Mouse (Mus musculus): Measurements from ENCODE around the gene Clec2i. TPM values are rescaled to one million over a fixed set of nuclear protein-coding genes. Genes with fewer than 3 reads are reported as not detected.
A peak's percentile ranks its signal among the peaks of the same experiment; 100 is the strongest.

Gene Clec2i
- total and polyA plus RNA-seq, 2 experiments from 2014 or later = not detected

GRCm38 (mm10) chr6:128841327-128842089 is 45.9 kb upstream of the Clec2i start:
- Histone ChIP-seq H3K36me3 (ENCODE audit: insufficient read depth, low read length) (no peaks in the 10 kb centered on the region), H3K4me2 (ENCODE audit: low read depth, low read length, poor library complexity, severe bottlenecking) (peak overlapping the region; percentile 55), H3K27ac (ENCODE audit: low read depth, low read length) (no peak overlapping the region), H3K4me1 (ENCODE audit: insufficient read depth, low read length) (no peaks in the 10 kb centered on the region), H3K4me3 (ENCODE audit: low read depth, low read length) (peak overlapping the region; percentile 69), H3K27me3 (ENCODE audit: insufficient read depth, low read length) (no peaks in the 10 kb centered on the region), H3K9ac (replicated peaks; ENCODE audit: low read length, poor library complexity, severe bottlenecking) (peak overlapping the region; percentile 76; the same call in 1 of the 2 replicates), H3K9me3 (ENCODE audit: low read length) (no peaks in the 10 kb centered on the region)
- DNase-seq (ENCODE audit: low spot score) = no peak
- ATAC-seq (ENCODE audit: low FRiP score) = no peak
- TF ChIP-seq CTCF (IDR thresholded peaks at IDR 0.05) = no peak
- WGBS = 41% methylated on average over 4 of the region's 4 CpGs

DNA sequence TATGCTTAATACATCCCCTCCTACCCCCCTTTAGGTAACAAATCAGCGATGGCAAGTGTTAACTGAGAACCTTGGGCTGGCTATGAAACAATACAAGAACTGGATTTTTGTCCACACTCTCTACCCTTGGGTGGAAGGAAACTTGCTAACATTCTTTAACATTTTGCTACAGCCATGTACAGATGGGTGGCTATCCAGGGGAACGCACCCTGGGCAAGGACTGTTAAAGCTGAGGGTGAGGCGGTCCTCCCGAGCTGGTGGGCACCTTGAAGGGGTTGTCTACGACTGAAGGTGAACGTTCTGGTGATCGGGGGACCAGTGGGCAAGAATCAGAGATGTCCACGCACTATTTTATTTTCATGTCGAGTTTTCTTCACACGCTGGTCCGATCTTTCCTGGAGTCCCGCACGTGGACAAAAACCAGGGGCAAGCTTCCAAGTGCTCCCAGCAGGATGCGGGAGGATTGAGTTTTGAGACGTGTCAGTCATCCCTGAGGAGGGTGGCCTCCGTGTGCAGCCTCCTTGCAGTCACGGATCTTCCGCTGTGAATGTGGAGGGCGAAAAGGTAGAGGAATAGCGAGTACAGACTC is 44.9 kb upstream of the Clec2i start:
- Histone ChIP-seq H3K4me2 (ENCODE audit: low read depth, low read length, poor library complexity, severe bottlenecking) (peak overlapping the region; percentile 55), H3K4me3 (ENCODE audit: low read depth, low read length) (peak overlapping the region; percentile 69), H3K27ac (ENCODE audit: low read depth, low read length) (peak overlapping the region; percentile 88), H3K27me3 (ENCODE audit: insufficient read depth, low read length) (no peaks in the 10 kb centered on the region), H3K36me3 (ENCODE audit: insufficient read depth, low read length) (no peaks in the 10 kb centered on the region), H3K9ac (replicated peaks; ENCODE audit: low read length, poor library complexity, severe bottlenecking) (peak overlapping the region; percentile 76), H3K9me3 (ENCODE audit: low read length) (no peaks in the 10 kb centered on the region), H3K4me1 (ENCODE audit: insufficient read depth, low read length) (no peaks in the 10 kb centered on the region)
- no peak for ATAC-seq (ENCODE audit: low FRiP score)
- no peak for TF ChIP-seq CTCF (IDR thresholded peaks at IDR 0.05)
- WGBS = under 1% methylated on average over 20 of the region's 20 CpGs
- DNase-seq (ENCODE audit: low spot score) = no peak

DNA sequence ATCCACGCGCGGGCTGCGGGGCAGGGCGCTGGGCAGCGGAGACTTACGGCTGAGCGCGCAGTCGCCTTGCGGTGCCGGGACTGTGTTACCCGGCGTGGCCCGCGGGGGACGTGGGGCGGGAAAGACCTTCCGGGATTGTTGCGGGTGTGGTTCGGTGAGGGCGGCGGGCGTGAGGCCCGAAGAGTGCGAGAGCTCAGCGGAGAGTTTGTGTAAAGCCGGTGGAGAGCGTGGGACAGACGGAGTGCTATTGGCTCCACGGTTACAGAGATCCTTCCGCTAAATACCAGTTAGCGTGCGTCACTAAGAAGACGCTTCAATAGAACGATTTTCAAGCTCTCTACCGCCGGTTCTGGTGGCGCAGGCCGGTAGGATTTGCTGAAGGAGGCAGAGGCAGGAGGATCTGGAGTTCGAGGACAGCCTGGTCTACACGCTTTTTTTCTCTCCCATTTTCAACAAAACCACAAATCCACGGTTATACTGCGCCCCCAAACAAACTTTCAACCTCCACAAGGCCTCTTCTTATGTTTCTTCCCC is 44.4 kb upstream of the Clec2i start:
- H3K4me1 ChIP-seq (ENCODE audit: insufficient read depth, low read length) = no peaks in the 10 kb centered on the region
- WGBS = under 1% methylated on average over 44 of the region's 44 CpGs
- no peaks in the 10 kb centered on the region for H3K9me3 ChIP-seq (ENCODE audit: low read length)
- no peaks in the 10 kb centered on the region for H3K27me3 ChIP-seq (ENCODE audit: insufficient read depth, low read length)
- H3K36me3 ChIP-seq (ENCODE audit: insufficient read depth, low read length) = no peaks in the 10 kb centered on the region
- peak overlapping the region; percentile 89 for H3K27ac ChIP-seq (ENCODE audit: low read depth, low read length)
- DNase-seq (ENCODE audit: low spot score) = peak; percentile 97
- peak overlapping the region; percentile 65 for H3K4me2 ChIP-seq (ENCODE audit: low read depth, low read length, poor library complexity, severe bottlenecking)
- H3K9ac ChIP-seq (replicated peaks; ENCODE audit: low read length, poor library complexity, severe bottlenecking) = peak overlapping the region; percentile 76
- ATAC-seq (ENCODE audit: low FRiP score) = peak; percentile 82
- H3K4me3 ChIP-seq (ENCODE audit: low read depth, low read length) = peak overlapping the region; percentile 69
- peak; percentile 28 for TF ChIP-seq CTCF (IDR thresholded peaks at IDR 0.05)

DNA sequence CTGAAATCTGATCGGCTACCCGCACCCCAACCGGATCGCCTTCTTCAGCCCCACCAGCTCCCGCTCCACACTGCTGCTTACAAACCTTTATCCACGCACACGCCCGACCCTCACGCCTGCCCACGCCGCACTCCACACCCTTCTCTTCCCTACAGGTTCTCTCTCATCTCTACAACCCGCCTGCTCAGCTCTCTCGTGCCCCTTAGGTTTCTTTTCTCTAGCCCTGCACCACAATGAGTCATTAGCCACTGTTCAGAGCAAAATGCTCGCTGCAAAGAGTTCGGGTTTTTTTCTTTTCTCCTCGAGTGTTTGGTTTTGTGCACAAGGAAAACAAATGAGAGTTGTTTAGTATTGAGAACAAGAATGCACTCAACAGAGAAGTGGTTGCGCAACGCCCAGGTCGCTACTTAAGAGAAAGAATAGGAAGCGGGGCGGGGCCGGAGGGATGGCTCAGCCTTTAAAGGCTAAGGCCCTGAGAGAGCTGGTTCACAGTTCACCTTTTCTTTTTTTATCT is 43.9 kb upstream of the Clec2i start:
- ATAC-seq (ENCODE audit: low FRiP score) = peak; percentile 52
- peak overlapping the region; percentile 69 for H3K4me3 ChIP-seq (ENCODE audit: low read depth, low read length)
- 1% methylated on average over 22 of the region's 22 CpGs for WGBS

GRCm38 (mm10) chr6:128844131-128844530 is 43.3 kb upstream of the Clec2i start:
- Histone ChIP-seq H3K27me3 (ENCODE audit: insufficient read depth, low read length) (no peaks in the 10 kb centered on the region), H3K27ac (ENCODE audit: low read depth, low read length) (peak overlapping the region; percentile 89; the same call in 1 of the 2 replicates), H3K9me3 (ENCODE audit: low read length) (no peaks in the 10 kb centered on the region), H3K9ac (replicated peaks; ENCODE audit: low read length, poor library complexity, severe bottlenecking) (0 out of 2 replicates have a peak overlapping the region, but pooled peaks have one; percentile 70), H3K4me3 (ENCODE audit: low read depth, low read length) (peak overlapping the region; percentile 69), H3K4me1 (ENCODE audit: insufficient read depth, low read length) (no peaks in the 10 kb centered on the region), H3K4me2 (ENCODE audit: low read depth, low read length, poor library complexity, severe bottlenecking) (peak overlapping the region; percentile 65), H3K36me3 (ENCODE audit: insufficient read depth, low read length) (no peaks in the 10 kb centered on the region)
- no peak for DNase-seq (ENCODE audit: low spot score)
- no peak for ATAC-seq (ENCODE audit: low FRiP score)
- no peak for TF ChIP-seq CTCF (IDR thresholded peaks at IDR 0.05)
- 26% methylated on average over 8 of the region's 8 CpGs for WGBS

More for the DNA sequence above, 43.9 kb upstream of the Clec2i start:
- Histone ChIP-seq H3K27me3 (ENCODE audit: insufficient read depth, low read length) (no peaks in the 10 kb centered on the region), H3K9ac (replicated peaks; ENCODE audit: low read length, poor library complexity, severe bottlenecking) (peak overlapping the region; percentile 70), H3K27ac (ENCODE audit: low read depth, low read length) (peak overlapping the region; percentile 89), H3K36me3 (ENCODE audit: insufficient read depth, low read length) (no peaks in the 10 kb centered on the region), H3K4me2 (ENCODE audit: low read depth, low read length, poor library complexity, severe bottlenecking) (peak overlapping the region; percentile 65), H3K4me1 (ENCODE audit: insufficient read depth, low read length) (no peaks in the 10 kb centered on the region), H3K9me3 (ENCODE audit: low read length) (no peaks in the 10 kb centered on the region)
- peak; percentile 58 for DNase-seq (ENCODE audit: low spot score)
- TF ChIP-seq CTCF (IDR thresholded peaks at IDR 0.05) = no peak

All from midbrain, postnatal 0 days (tissue).